Mouse (Mus musculus) ES-Bruce4 (cell line): ENCODE measurements around the gene Kcnq1. TPM values are rescaled to one million over a fixed set of nuclear protein-coding genes. Genes with fewer than 3 reads are reported as not detected.

Source experiments
- H3K27ac ChIP-seq: 2 replicates; pipeline ENCODE4 v1.5.1; 2012; ENCODE audit warnings: low read length, inconsistent platforms; ENCODE audit not compliant: insufficient read depth
- H3K27me3 ChIP-seq: 2 replicates; pipeline ENCODE4 v1.6.1; 2012; ENCODE audit warnings: mild to moderate bottlenecking, low read length, inconsistent platforms; ENCODE audit not compliant: control insufficient read depth, poor library complexity, insufficient read depth, severe bottlenecking
- H3K36me3 ChIP-seq: 2 replicates; pipeline ENCODE4 v1.6.1; 2012; ENCODE audit warnings: inconsistent platforms, mild to moderate bottlenecking, low read length, moderate library complexity; ENCODE audit not compliant: control insufficient read depth, poor library complexity, insufficient read depth, severe bottlenecking
- H3K4me1 ChIP-seq: one replicate; pipeline ENCODE4 v1.8.1; 2011; ENCODE audit warnings: low read length; ENCODE audit not compliant: control insufficient read depth, insufficient read depth
- H3K4me3 ChIP-seq: 2 replicates; pipeline ENCODE4 v1.5.1; 2011; ENCODE audit warnings: low read depth, mild to moderate bottlenecking, low read length
- H3K9ac ChIP-seq: 2 replicates; pipeline ENCODE4 v1.6.1; 2012; ENCODE audit warnings: low read depth, mild to moderate bottlenecking, inconsistent platforms; ENCODE audit not compliant: poor library complexity, severe bottlenecking
- H3K9me3 ChIP-seq: replicated peaks from 2 replicates; pipeline ENCODE4 v1.6.1; 2012; ENCODE audit warnings: mild to moderate bottlenecking, low read length, inconsistent platforms; ENCODE audit not compliant: control insufficient read depth, poor library complexity, insufficient read depth, severe bottlenecking
- CTCF ChIP-seq: IDR thresholded peaks from one replicate; pipeline ENCODE4 v1.8.1; 2011; ENCODE audit warnings: low read depth, low read length
- EP300 ChIP-seq: IDR thresholded peaks from 2 replicates; pipeline ENCODE4 v1.6.1; 2011; ENCODE audit warnings: low read depth, low read length; ENCODE audit not compliant: insufficient read depth
- POLR2A ChIP-seq: IDR thresholded peaks from one replicate; pipeline ENCODE4 v1.8.1; 2011; ENCODE audit warnings: low read length; ENCODE audit not compliant: insufficient read depth
- polyA plus RNA-seq: library from polyadenylated mRNA; stranded (reverse); fragments of >200 nt; gene quantifications from 2 replicates; pipeline ENCODE4 v1.2.4, GENCODE M21; 2011; ENCODE audit warnings: low read depth; ENCODE audit not compliant: missing spikeins, insufficient read depth, insufficient read length

The Kcnq1 gene
- polyA plus RNA-seq, 1 experiment, result not detected

DNA sequence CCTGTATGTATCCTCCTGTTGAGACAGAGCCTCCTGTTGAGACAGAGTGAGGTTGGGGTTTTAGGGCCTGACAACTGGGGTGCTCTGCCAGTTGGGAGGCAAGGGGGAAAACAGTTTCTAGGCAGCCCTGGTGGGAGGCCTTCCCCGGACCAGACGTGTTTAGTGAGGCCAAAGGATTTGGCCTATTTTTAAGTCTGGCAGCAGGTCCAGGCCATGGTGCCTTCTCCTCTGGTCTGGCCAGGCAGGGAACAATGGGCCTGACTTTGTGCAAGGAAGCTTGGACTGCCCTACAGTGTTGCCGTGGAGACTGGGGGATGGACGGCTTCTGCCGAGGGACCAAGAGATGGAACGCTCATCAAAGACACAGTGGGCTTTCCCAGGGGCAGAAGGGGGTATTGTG, 41.9 kb upstream of the Kcnq1 start:
- TF ChIP-seq POLR2A, result no peak
- TF ChIP-seq CTCF, result no peak
- no peak for TF ChIP-seq EP300
- Histone ChIP-seq H3K27me3 (no peaks in the 10 kb centered on the region), H3K4me1 (peaks cover 8% of the 10 kb centered on the region), H3K9me3 (no peaks in the 10 kb centered on the region), H3K9ac (no peak overlapping the region), H3K4me3 (no peak overlapping the region), H3K27ac (0 out of 2 replicates have a peak overlapping the region, but pooled peaks have one; percentile 16), H3K36me3 (peaks cover 64% of the 10 kb centered on the region)

DNA sequence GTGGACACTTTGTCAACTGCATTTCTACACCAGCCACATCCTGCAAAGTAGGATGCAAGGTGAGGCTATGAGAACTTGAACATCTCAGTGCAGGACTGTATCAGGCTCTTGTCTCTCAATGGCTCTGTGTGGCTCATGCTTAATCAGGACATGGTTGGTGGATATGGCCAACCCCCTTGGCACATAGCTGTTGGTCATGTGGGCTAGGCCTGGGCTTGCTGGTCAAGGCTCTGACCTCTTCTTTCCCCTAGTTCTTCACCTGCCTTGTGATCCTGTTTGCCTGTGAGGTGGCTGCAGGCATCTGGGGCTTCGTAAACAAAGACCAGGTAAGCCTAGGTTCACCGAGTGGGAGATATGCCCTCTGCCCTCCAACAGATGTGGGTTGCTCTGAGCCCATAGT, 40.5 kb upstream of the Kcnq1 start:
- Histone ChIP-seq H3K4me3 (no peak overlapping the region), H3K4me1 (peaks cover 6% of the 10 kb centered on the region), H3K36me3 (peaks cover 60% of the 10 kb centered on the region), H3K27ac (no peak overlapping the region), H3K9me3 (no peaks in the 10 kb centered on the region), H3K9ac (no peak overlapping the region), H3K27me3 (no peaks in the 10 kb centered on the region)
- TF ChIP-seq CTCF (no peak), POLR2A (no peak), EP300 (no peak)

DNA sequence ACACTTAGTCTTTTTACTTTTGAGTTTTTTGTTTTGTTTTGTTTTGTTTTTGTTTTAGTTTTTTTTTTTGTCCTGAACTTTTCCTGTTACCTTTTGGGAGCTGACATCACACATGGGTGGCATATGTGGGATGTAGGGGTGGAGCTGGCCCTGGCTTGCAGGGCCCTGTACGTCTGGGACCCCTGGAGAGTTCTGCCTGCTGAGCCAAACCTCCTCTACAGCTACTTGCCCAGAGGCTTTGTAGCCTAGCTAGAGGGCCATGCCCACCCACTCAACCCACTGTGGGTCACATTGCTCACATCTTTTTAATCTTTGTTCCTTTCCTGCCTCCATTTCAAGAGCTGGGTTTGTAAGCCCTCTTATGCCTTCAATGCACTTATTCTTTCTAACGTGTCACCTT, 38.7 kb upstream of the Kcnq1 start:
- Histone ChIP-seq H3K4me1 (peaks cover 2% of the 10 kb centered on the region), H3K9me3 (no peaks in the 10 kb centered on the region), H3K9ac (no peak overlapping the region), H3K4me3 (no peak overlapping the region), H3K36me3 (peaks cover 48% of the 10 kb centered on the region), H3K27ac (no peak overlapping the region), H3K27me3 (no peaks in the 10 kb centered on the region)
- TF ChIP-seq POLR2A, result no peak
- no peak for TF ChIP-seq CTCF
- no peak for TF ChIP-seq EP300

DNA sequence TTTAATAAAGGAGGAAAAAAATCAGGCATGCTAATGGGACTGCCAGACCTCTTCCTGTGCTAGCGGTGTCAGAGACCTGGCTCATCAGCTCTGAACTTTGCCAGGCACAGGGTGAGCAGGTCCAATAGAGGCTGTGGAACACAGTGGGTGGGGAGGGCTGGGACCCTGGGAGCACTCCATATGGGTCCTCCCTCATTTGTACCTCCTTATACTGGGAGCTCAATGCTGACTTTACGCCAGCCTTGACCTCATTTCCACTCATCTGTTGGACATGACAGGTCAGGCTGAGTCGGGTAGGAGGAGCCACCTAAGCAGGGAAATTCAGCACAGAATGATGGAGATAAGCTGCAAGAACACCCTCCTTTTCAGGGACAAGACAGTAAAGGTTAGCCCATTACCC, 38.3 kb upstream of the Kcnq1 start:
- no peak for TF ChIP-seq EP300
- no peak for TF ChIP-seq POLR2A
- TF ChIP-seq CTCF, result no peak
- Histone ChIP-seq H3K36me3 (peaks cover 44% of the 10 kb centered on the region), H3K27me3 (no peaks in the 10 kb centered on the region), H3K27ac (peak overlapping the region; percentile 77), H3K9ac (peak overlapping the region; percentile 11; the same call in 1 of the 2 replicates), H3K4me3 (peak overlapping the region; percentile 65; the same call in 1 of the 2 replicates), H3K9me3 (no peaks in the 10 kb centered on the region), H3K4me1 (no peaks in the 10 kb centered on the region)

DNA sequence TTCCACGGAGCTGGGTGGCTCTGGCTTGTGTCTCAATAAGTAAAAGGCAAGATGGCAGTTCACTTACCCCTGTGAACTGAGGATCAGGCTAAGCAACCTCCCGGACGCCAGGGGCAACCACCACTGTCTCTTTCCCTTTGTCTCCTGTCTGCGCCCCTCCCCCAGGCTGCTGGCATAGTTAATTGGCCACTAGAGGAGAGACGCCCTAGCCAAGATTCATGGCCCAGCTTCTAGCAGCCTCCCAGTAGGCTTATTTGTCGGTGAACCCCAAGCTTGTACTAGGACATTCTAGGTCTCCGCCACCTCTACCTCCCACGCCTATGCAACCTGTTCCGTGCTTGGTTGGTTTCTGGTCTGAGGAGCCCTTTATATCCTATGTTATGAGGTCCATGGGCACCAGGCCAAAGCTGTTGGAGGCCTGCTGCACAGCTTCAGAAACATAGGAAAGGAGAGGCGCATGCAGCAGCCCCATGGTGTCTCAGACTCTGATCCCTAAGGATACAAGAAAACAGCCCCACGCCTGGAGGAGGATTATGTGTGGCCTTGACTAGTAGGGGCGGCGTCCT, 37.8 kb upstream of the Kcnq1 start:
- Histone ChIP-seq H3K27ac (peak overlapping the region; percentile 77), H3K36me3 (peaks cover 39% of the 10 kb centered on the region), H3K27me3 (no peaks in the 10 kb centered on the region), H3K9ac (peak overlapping the region; percentile 11), H3K9me3 (no peaks in the 10 kb centered on the region), H3K4me3 (peak overlapping the region; percentile 65), H3K4me1 (no peaks in the 10 kb centered on the region)
- TF ChIP-seq EP300 (no peak), CTCF (no peak), POLR2A (no peak)

DNA sequence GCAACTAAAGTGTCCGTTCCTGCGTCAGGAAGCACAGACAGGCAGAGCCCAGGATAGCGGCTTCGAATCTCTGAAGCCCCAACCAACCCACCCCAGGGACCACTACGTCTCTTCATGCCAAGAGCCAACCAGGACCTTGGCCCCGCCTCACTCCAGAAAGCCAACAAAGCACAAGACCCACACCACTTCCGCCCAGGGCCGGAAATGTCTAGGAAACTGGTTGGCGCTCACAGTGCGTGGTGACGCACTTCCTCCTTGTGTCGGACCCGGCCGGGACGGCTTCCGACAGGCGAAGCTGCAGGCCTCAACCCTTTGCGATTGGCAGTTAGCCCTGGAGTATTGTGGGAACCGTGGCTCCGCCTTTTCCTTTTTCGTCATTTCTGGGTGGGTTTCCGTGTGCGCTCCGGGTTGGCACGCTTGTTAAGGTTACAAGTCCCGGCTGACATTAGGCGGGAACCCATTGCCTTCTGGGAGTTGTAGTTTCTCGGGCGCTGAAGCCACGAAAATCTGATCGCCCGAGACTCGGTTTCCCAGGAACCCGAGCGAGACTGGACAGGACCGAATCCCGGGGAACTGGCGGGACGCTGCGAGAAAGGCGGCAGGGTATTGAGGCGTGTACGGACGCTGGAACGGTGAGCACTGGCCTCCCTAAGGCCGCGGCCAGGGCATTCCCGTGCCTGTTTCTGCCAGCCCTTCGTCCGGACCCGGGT, 37.1 kb upstream of the Kcnq1 start, which contains the start of gene Tssc4:
Gene Tssc4 (plus strand): TSS at position 368 of the 710 bp plus-strand sequence.
- no peaks in the 10 kb centered on the region for H3K27me3 ChIP-seq
- no peaks in the 10 kb centered on the region for H3K9me3 ChIP-seq
- H3K27ac ChIP-seq, result peak within 1 kb of the TSS; percentile 77
- no peaks in the 10 kb centered on the region for H3K4me1 ChIP-seq
- peak within 1 kb of the TSS; percentile 90 for H3K4me3 ChIP-seq
- peak within 1 kb of the TSS; percentile 64 for H3K9ac ChIP-seq
- 0 out of 2 replicates have a peak, but pooled peaks have one; percentile 2 for TF ChIP-seq EP300
- no peak for TF ChIP-seq CTCF
- TF ChIP-seq POLR2A, result peak; percentile 18
- peaks cover 33% of the 10 kb centered on the region for H3K36me3 ChIP-seq
